Mouse (Mus musculus) spleen, adult 10 weeks (tissue): ENCODE data around the gene Grtp1. TPM values are rescaled to one million over a fixed set of nuclear protein-coding genes. Genes with fewer than 3 reads are reported as not detected.

ENCODE experiments used
- polyA plus RNA-seq: library from polyadenylated mRNA; stranded (reverse); fragments of 350-450 nt; fragmentation: Illumina TruSeq; extraction: RNeasy Lipid Tissue Mini Kit (QIAGEN cat#74804); gene quantifications from one replicate; pipeline ENCODE4 v1.2.3, GENCODE M21; 2015; ENCODE audit warnings: low replicate concordance; ENCODE audit not compliant: insufficient read depth

Grtp1 gene
- polyA plus RNA-seq = 0.41 TPM

DNA sequence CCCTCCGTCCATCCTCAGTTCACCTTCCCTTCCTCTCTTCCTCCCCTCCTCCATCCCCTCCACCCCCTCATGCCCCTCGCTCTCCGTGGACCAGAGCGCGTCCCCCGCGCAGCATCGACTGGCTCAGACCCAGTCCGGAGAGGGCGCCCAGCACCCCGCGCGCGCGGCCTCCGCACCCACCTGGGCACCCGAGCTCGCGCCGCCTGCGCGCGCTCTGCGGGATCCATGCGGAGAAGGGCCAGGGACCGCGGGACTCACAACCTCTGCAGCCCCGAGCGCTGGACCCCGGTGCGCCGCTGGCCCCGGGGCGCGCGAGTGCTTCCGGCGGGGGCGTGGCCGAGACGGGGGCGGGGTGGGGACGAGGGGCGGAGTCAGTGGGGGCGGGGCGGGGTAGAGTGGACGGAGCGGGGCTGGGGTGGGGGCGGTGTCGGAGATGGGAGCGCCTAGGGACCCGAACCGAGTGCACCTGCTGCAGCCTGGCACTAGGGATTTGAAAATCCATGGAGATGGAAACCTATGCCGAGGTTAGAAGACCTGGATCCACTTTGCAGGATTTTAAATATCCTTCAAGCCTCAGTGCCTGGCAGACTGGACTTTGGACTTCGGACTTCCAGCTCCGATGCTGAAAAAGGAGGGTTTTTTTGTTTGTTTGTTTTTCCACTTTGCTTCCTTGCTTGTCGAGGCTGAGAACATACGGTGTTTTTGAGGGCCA lies at the start of gene Grtp1:
Gene Grtp1 (minus strand): TSS at position 320 of the 712 bp plus-strand sequence.

GRCm38 (mm10) chr8:13158718-13159376 lies 41.6 kb downstream of the Grtp1 start, which contains the start of gene Lamp1:
Gene Lamp1, plus strand, starts transcription at chr8:13159161.

Other genes with a start within 250 kb of the Grtp1 start
- 0.25 TPM for gene F7, start 174.6 kb downstream of the Grtp1 start, polyA plus RNA-seq
- gene F10, start 163.3 kb downstream of the Grtp1 start, polyA plus RNA-seq = 0.97 TPM
- gene Proz, start 139.7 kb downstream of the Grtp1 start, polyA plus RNA-seq = not detected
- gene Pcid2, start 95.2 kb downstream of the Grtp1 start, polyA plus RNA-seq = 30.1 TPM
- 51.4 TPM for gene Cul4a, start 95.0 kb downstream of the Grtp1 start, polyA plus RNA-seq
- gene Lamp1, start 41.5 kb downstream of the Grtp1 start, polyA plus RNA-seq = 324 TPM
- not detected for gene Adprhl1, start 53.5 kb upstream of the Grtp1 start, polyA plus RNA-seq
- gene Dcun1d2, start 87.5 kb upstream of the Grtp1 start, polyA plus RNA-seq = 18.0 TPM
- 12.0 TPM for gene Tmco3, start 87.6 kb upstream of the Grtp1 start, polyA plus RNA-seq
- 62.2 TPM for gene Tfdp1, start 138.1 kb upstream of the Grtp1 start, polyA plus RNA-seq
- gene Atp4b, start 196.2 kb upstream of the Grtp1 start, polyA plus RNA-seq = not detected
- not detected for gene Grk1, start 204.5 kb upstream of the Grtp1 start, polyA plus RNA-seq
- 0.28 TPM for gene Tmem255b, start 234.6 kb upstream of the Grtp1 start, polyA plus RNA-seq